Mouse (Mus musculus) G1E (cell line): ENCODE measurements at regions not wholly inside any gene's neighbourhood (a gene's known extent, or its start where the extent isn't known, plus 50 kb on each side); places are given as distances from the start of the nearest gene placed in this dataset.

Experiments
- ATAC-seq: 2 replicates; pipeline ENCODE4 v1.8.0; 2016; ENCODE audit warnings: mild to moderate bottlenecking; ENCODE audit not compliant: insufficient number of reproducible peaks, poor library complexity, low FRiP score, severe bottlenecking; ENCODE audit errors: extremely low read depth
- DNase-seq: peaks from one replicate; pipeline ENCODE4 v3.0.0; 2012; ENCODE audit warnings: low spot score
- H3K27me3 ChIP-seq: 2 replicates; pipeline ENCODE4 v1.6.1; 2012; ENCODE audit warnings: mild to moderate bottlenecking, low read length, inconsistent platforms; ENCODE audit not compliant: insufficient read depth
- H3K36me3 ChIP-seq: replicated peaks from 2 replicates; pipeline ENCODE3; 2012; ENCODE audit warnings: mild to moderate bottlenecking, inconsistent platforms
- H3K4me1 ChIP-seq: 2 replicates; pipeline ENCODE4 v1.6.1; 2012; ENCODE audit warnings: low read depth, low read length, inconsistent platforms, mixed read lengths; ENCODE audit not compliant: insufficient read depth
- H3K4me3 ChIP-seq: 2 replicates; pipeline ENCODE4 v1.5.1; 2012; ENCODE audit warnings: low read depth, mild to moderate bottlenecking, inconsistent platforms, low read length, moderate library complexity, mixed read lengths
- H3K9me3 ChIP-seq: replicated peaks from 2 replicates; pipeline ENCODE4 v1.6.1; 2012; ENCODE audit warnings: inconsistent platforms
- CTCF ChIP-seq: IDR thresholded peaks from 2 replicates; pipeline ENCODE4 v1.5.1; 2012; ENCODE audit warnings: low read depth, low read length, inconsistent platforms, mixed read lengths
- GATA1 ChIP-seq: IDR thresholded peaks from 2 replicates; pipeline ENCODE4 v1.6.1; 2012; ENCODE audit warnings: borderline replicate concordance, low read length, inconsistent platforms, mixed read lengths
- GATA2 ChIP-seq: IDR thresholded peaks from 2 replicates; pipeline ENCODE4 v1.6.1; 2012; ENCODE audit warnings: low read depth, low read length, inconsistent platforms, borderline replicate concordance
- POLR2AphosphoS5 ChIP-seq: IDR thresholded peaks from 2 replicates; pipeline ENCODE4 v1.6.1; 2012; ENCODE audit warnings: low read depth, low read length, inconsistent platforms; ENCODE audit not compliant: insufficient replicate concordance
- TAL1 ChIP-seq: conservative IDR thresholded peaks from 2 replicates; pipeline ENCODE4 v1.6.1; 2012; ENCODE audit warnings: low read depth, low read length, inconsistent platforms, mixed read lengths

GRCm38 (mm10) chr13:97626786-97627185 is 133.6 kb downstream of the Gm10260 start:
- Histone ChIP-seq H3K4me1 (no peaks in the 10 kb centered on the region), H3K9me3 (no peaks in the 10 kb centered on the region), H3K27me3 (peaks cover 57% of the 10 kb centered on the region), H3K4me3 (no peak overlapping the region), H3K36me3 (no peaks in the 10 kb centered on the region)
- ATAC-seq (no peak), DNase-seq (no peak)
- TF ChIP-seq POLR2AphosphoS5, result no peak
- TF ChIP-seq TAL1, result no peak
- TF ChIP-seq GATA2, result no peak
- no peak for TF ChIP-seq CTCF
- TF ChIP-seq GATA1, result no peak

GRCm38 (mm10) chr13:97626116-97626515 is 134.3 kb downstream of the Gm10260 start:
- TF ChIP-seq GATA1 (no peak), CTCF (no peak), TAL1 (no peak), POLR2AphosphoS5 (no peak), GATA2 (no peak)
- DNase-seq (no peak), ATAC-seq (no peak)
- no peaks in the 10 kb centered on the region for H3K4me1 ChIP-seq
- H3K9me3 ChIP-seq, result no peaks in the 10 kb centered on the region
- no peak overlapping the region for H3K4me3 ChIP-seq
- H3K36me3 ChIP-seq, result no peaks in the 10 kb centered on the region
- peaks cover 59% of the 10 kb centered on the region for H3K27me3 ChIP-seq

- ATAC-seq, result no peak
- no peak for TF ChIP-seq GATA2
- no peak for TF ChIP-seq TAL1
- no peak for TF ChIP-seq POLR2AphosphoS5
- no peak for TF ChIP-seq CTCF
- no peak for TF ChIP-seq GATA1
- DNase-seq, result no peak
Observed at GRCm38 (mm10) chr13:97625391-97625790, 135.0 kb downstream of the Gm10260 start.

GRCm38 (mm10) chr13:97618190-97618586 is 142.2 kb downstream of the Gm10260 start:
- TF ChIP-seq TAL1 (no peak), GATA1 (no peak)
- no peaks in the 10 kb centered on the region for H3K9me3 ChIP-seq
- peaks cover 44% of the 10 kb centered on the region for H3K27me3 ChIP-seq
- peaks cover 6% of the 10 kb centered on the region for H3K4me1 ChIP-seq
- DNase-seq (no peak), ATAC-seq (no peak)
- no peak overlapping the region for H3K4me3 ChIP-seq
- H3K36me3 ChIP-seq, result no peaks in the 10 kb centered on the region

More at GRCm38 (mm10) chr13:97625391-97625790, 135.0 kb downstream of the Gm10260 start:
- Histone ChIP-seq H3K36me3 (no peaks in the 10 kb centered on the region), H3K4me1 (no peaks in the 10 kb centered on the region), H3K9me3 (no peaks in the 10 kb centered on the region), H3K27me3 (peaks cover 56% of the 10 kb centered on the region), H3K4me3 (no peak overlapping the region)

- Histone ChIP-seq H3K27me3 (peaks cover 44% of the 10 kb centered on the region), H3K4me3 (no peak overlapping the region), H3K9me3 (no peaks in the 10 kb centered on the region), H3K4me1 (peaks cover 6% of the 10 kb centered on the region), H3K36me3 (no peaks in the 10 kb centered on the region)
- ATAC-seq, result no peak
- no peak for TF ChIP-seq GATA1
- no peak for DNase-seq
Observed at GRCm38 (mm10) chr13:97617511-97618189, 142.8 kb downstream of the Gm10260 start.

- no peaks in the 10 kb centered on the region for H3K36me3 ChIP-seq
- H3K9me3 ChIP-seq, result no peaks in the 10 kb centered on the region
- H3K27me3 ChIP-seq, result peaks cover 37% of the 10 kb centered on the region
- no peak overlapping the region for H3K4me3 ChIP-seq
- ATAC-seq (no peak), DNase-seq (no peak)
- H3K4me1 ChIP-seq, result peaks cover 6% of the 10 kb centered on the region
- TF ChIP-seq GATA1 (no peak), CTCF (no peak), GATA2 (no peak), POLR2AphosphoS5 (no peak), TAL1 (no peak)
Observed at GRCm38 (mm10) chr13:97616919-97617318, 143.5 kb downstream of the Gm10260 start.

GRCm38 (mm10) chr13:97607221-97607723 is 153.2 kb downstream of the Gm10260 start:
- H3K4me3 ChIP-seq, result no peak overlapping the region
- no peaks in the 10 kb centered on the region for H3K9me3 ChIP-seq
- H3K36me3 ChIP-seq, result no peaks in the 10 kb centered on the region
- no peak for DNase-seq
- H3K4me1 ChIP-seq, result peaks cover 4% of the 10 kb centered on the region; the same call in 1 of the 2 replicates
- no peak for ATAC-seq
- TF ChIP-seq CTCF, result no peak; the same call in 1 of the 2 replicates
- no peak for TF ChIP-seq GATA1
- no peak for TF ChIP-seq GATA2
- no peak for TF ChIP-seq TAL1
- TF ChIP-seq POLR2AphosphoS5, result no peak
- H3K27me3 ChIP-seq, result peaks cover 29% of the 10 kb centered on the region
